In genomic region chr17:44350949-44351244, GRCm38 (mm10) we compare ENCODE assay signal across 10 mouse cellular contexts.
DNase-seq lines count a peak whose midpoint lies in the region; ATAC-seq lines count a peak whose summit lies in the region.
"Had no signal": no experiment of that assay in that cellular context is flagged by ENCODE, and none has a peak within 500 bp of the region (broad histone marks: within the 10 kb centered on the region; RNA-seq: fewer than 3 reads in every experiment).

No protein-coding gene starts in this region.

- H3K9me3 ChIP-seq in liver, embryonic 12.5 days (replicated peaks), result no peaks in the 10 kb centered on the region
- no peaks in the 10 kb centered on the region for H3K9me3 ChIP-seq in liver, embryonic 11.5 days (ENCODE audit: control insufficient read depth, low read length)
- H3K9me3 ChIP-seq in forebrain, embryonic 14.5 days (replicated peaks; ENCODE audit: control insufficient read depth, low read length), result no peaks in the 10 kb centered on the region
- H3K9me3 ChIP-seq: heart, embryonic 12.5 days had no signal

- H3K4me2 ChIP-seq in liver, embryonic 12.5 days, result 0 out of 2 replicates have a peak overlapping the region, but pooled peaks have one; percentile 29
- no peak overlapping the region; the same call in 1 of the 2 replicates for H3K4me2 ChIP-seq in liver, embryonic 11.5 days
- H3K4me2 ChIP-seq in forebrain, embryonic 14.5 days (ENCODE audit: low read length), result no peak overlapping the region

- no peaks in the 10 kb centered on the region for H3K27me3 ChIP-seq in liver, embryonic 12.5 days (replicated peaks)
- no peaks in the 10 kb centered on the region for H3K27me3 ChIP-seq in liver, embryonic 11.5 days (replicated peaks; ENCODE audit: control insufficient read depth, insufficient read depth, low read length)
- H3K27me3 ChIP-seq in forebrain, embryonic 14.5 days (replicated peaks; ENCODE audit: control insufficient read depth, insufficient read depth, low read length), result no peaks in the 10 kb centered on the region

- no peak overlapping the region for H3K4me3 ChIP-seq in liver, embryonic 12.5 days
- H3K4me3 ChIP-seq in liver, embryonic 11.5 days (ENCODE audit: low read depth, low read length), result no peak overlapping the region
- H3K4me3 ChIP-seq in forebrain, embryonic 14.5 days (ENCODE audit: low read depth, low read length), result no peak overlapping the region
- H3K4me3 ChIP-seq: heart, embryonic 12.5 days had no signal

- no peaks in the 10 kb centered on the region for H3K4me1 ChIP-seq in liver, embryonic 12.5 days
- H3K4me1 ChIP-seq in liver, embryonic 11.5 days (replicated peaks; ENCODE audit: control insufficient read depth, insufficient read depth, low read length), result no peaks in the 10 kb centered on the region
- no peaks in the 10 kb centered on the region; the same call in 1 of the 2 replicates for H3K4me1 ChIP-seq in forebrain, embryonic 14.5 days (ENCODE audit: control insufficient read depth, insufficient read depth, low read length)

- no peak overlapping the region for H3K9ac ChIP-seq in liver, embryonic 12.5 days
- H3K9ac ChIP-seq in liver, embryonic 11.5 days (ENCODE audit: low read depth, low read length), result no peak overlapping the region
- no peak overlapping the region for H3K9ac ChIP-seq in forebrain, embryonic 14.5 days (ENCODE audit: low read length)
- H3K9ac ChIP-seq: heart, embryonic 12.5 days had no signal

- H3K27ac ChIP-seq in liver, embryonic 12.5 days, result no peak overlapping the region
- no peak overlapping the region for H3K27ac ChIP-seq in liver, embryonic 11.5 days (ENCODE audit: low read depth, low read length)
- no peak overlapping the region for H3K27ac ChIP-seq in forebrain, embryonic 14.5 days (ENCODE audit: low read depth, low read length)

- ATAC-seq in liver, embryonic 12.5 days, result no peak
- ATAC-seq in liver, embryonic 11.5 days (replicated peaks; ENCODE audit: low FRiP score), result no peak
- peak; percentile 36; the same call in 1 of the 2 replicates for ATAC-seq in forebrain, embryonic 14.5 days

- peak; percentile 22 to 44 for DNase-seq in cerebellum, postnatal 25 days
- no peak for DNase-seq in cerebellum, adult 18-20 months
- DNase-seq in liver, embryonic 11.5 days (ENCODE audit: low spot score), result no peak
- no peak for DNase-seq in forebrain, embryonic 14.5 days (ENCODE audit: low spot score)
- DNase-seq in lung, postnatal 36 days, result peak; percentile 6
- no peak for DNase-seq in left cerebral cortex, adult 18-20 months (ENCODE audit: low spot score in 2 of 2)
- no peak for DNase-seq in kidney, postnatal 10 days
- DNase-seq: thymus, adult 18-20 months had no signal

- H3K36me3 ChIP-seq in liver, embryonic 12.5 days, result no peaks in the 10 kb centered on the region
- H3K36me3 ChIP-seq in liver, embryonic 11.5 days (ENCODE audit: control insufficient read depth, insufficient read depth, low read length), result no peaks in the 10 kb centered on the region
- H3K36me3 ChIP-seq in forebrain, embryonic 14.5 days (ENCODE audit: control insufficient read depth, insufficient read depth, low read length), result no peaks in the 10 kb centered on the region
- H3K36me3 ChIP-seq: heart, embryonic 12.5 days had no signal

- 71% methylated on average over 4 of the region's 4 CpGs for whole genome bisulfite sequencing in liver, embryonic 12.5 days (ENCODE audit: insufficient replicate concordance)
- WGBS in liver, embryonic 11.5 days, result 82% methylated on average over 4 of the region's 4 CpGs
- WGBS in forebrain, embryonic 14.5 days, result 83% methylated on average over 4 of the region's 4 CpGs

Comparison
In these comparisons a context has a peak if more than half of its experiments do, and no peak if none do; other contexts are left out.
1. DNase-seq: peak in cerebellum, postnatal 25 days (2 of 2) and lung, postnatal 36 days (single experiment); none in cerebellum, adult 18-20 months (0 of 2), liver, embryonic 11.5 days (single experiment), forebrain, embryonic 14.5 days (single experiment), left cerebral cortex, adult 18-20 months (0 of 2) and kidney, postnatal 10 days (single experiment).